Comparison of ENCODE assay signal across 10 mouse cellular contexts in genomic region chr9:44579392-44579791, GRCm38 (mm10). TPM values are rescaled to one million over a fixed set of nuclear protein-coding genes. Genes with fewer than 3 reads are reported as not detected.
DNase-seq lines count a peak whose midpoint lies in the region; ATAC-seq and TF ChIP-seq lines count a peak whose summit lies in the region.
"Had no signal": no experiment of that assay in that cellular context is flagged by ENCODE, and none has a peak within 500 bp of the region (broad histone marks: within the 10 kb centered on the region; RNA-seq: fewer than 3 reads in every experiment).

No protein-coding gene starts in this region.

- H3K4me2 ChIP-seq in forebrain, embryonic 15.5 days (replicated peaks), result no peak overlapping the region

- no peaks in the 10 kb centered on the region for H3K4me1 ChIP-seq in heart, adult 2 months (ENCODE audit: control insufficient read depth, insufficient read depth, low read length)
- no peaks in the 10 kb centered on the region for H3K4me1 ChIP-seq in liver, adult 2 months (ENCODE audit: control insufficient read depth, insufficient read depth, low read length)
- no peaks in the 10 kb centered on the region for H3K4me1 ChIP-seq in forebrain, embryonic 15.5 days
- no peaks in the 10 kb centered on the region for H3K4me1 ChIP-seq in cerebellum, adult 2 months (ENCODE audit: control insufficient read depth, insufficient read depth, low read length)

- H3K4me3 ChIP-seq in heart, adult 2 months, result no peak overlapping the region
- no peak overlapping the region for H3K4me3 ChIP-seq in liver, adult 2 months (ENCODE audit: insufficient read depth, low read depth, low read length)
- H3K4me3 ChIP-seq in forebrain, embryonic 15.5 days, result no peak overlapping the region
- H3K4me3 ChIP-seq in cerebellum, adult 2 months (replicated peaks; ENCODE audit: insufficient read depth, low read depth, low read length), result no peak overlapping the region

- no peak overlapping the region for H3K27ac ChIP-seq in heart, adult 2 months
- no peak overlapping the region; the same call in 1 of the 2 replicates for H3K27ac ChIP-seq in liver, adult 2 months (replicated peaks; ENCODE audit: insufficient read depth, low read depth, low read length)
- H3K27ac ChIP-seq in forebrain, embryonic 15.5 days (replicated peaks), result no peak overlapping the region
- H3K27ac ChIP-seq in cerebellum, adult 2 months (ENCODE audit: insufficient read depth, low read length), result no peak overlapping the region

- no peaks in the 10 kb centered on the region for H3K9me3 ChIP-seq in forebrain, embryonic 15.5 days

- 14% methylated on average over 6 of the region's 6 CpGs for WGBS in heart, adult 2 months
- 41% methylated on average over 6 of the region's 6 CpGs for WGBS in liver, adult 2 months
- 54% methylated on average over 6 of the region's 6 CpGs for WGBS in forebrain, embryonic 15.5 days
- 45% methylated on average over 6 of the region's 6 CpGs for WGBS in cerebellum, adult 2 months

- H3K79me2 ChIP-seq in heart, adult 2 months (replicated peaks; ENCODE audit: control insufficient read depth, insufficient read depth, low read length), result no peaks in the 10 kb centered on the region
- no peaks in the 10 kb centered on the region for H3K79me2 ChIP-seq in liver, adult 2 months (ENCODE audit: control insufficient read depth, insufficient read depth, low read length)

- DNase-seq in kidney, adult 9 months, result peak; percentile 34
- no peak for DNase-seq in kidney, adult 11 months
- peak; percentile 51 to 66 for DNase-seq in heart, adult 2 months
- peak; percentile 28 for DNase-seq in liver, adult 2 months (ENCODE audit: extremely low read depth, low read depth, low spot score)
- DNase-seq in cerebellum, postnatal 25 days, result no peak
- DNase-seq in cerebellum, adult 2 months, result no peak

- no peaks in the 10 kb centered on the region for H3K27me3 ChIP-seq in heart, adult 2 months (ENCODE audit: control insufficient read depth, insufficient read depth, low read length)
- no peaks in the 10 kb centered on the region for H3K27me3 ChIP-seq in liver, adult 2 months (ENCODE audit: control insufficient read depth, insufficient read depth, low read length)
- no peaks in the 10 kb centered on the region for H3K27me3 ChIP-seq in forebrain, embryonic 15.5 days
- no peaks in the 10 kb centered on the region for H3K27me3 ChIP-seq in cerebellum, adult 2 months (ENCODE audit: control insufficient read depth, insufficient read depth, low read length)
- H3K27me3 ChIP-seq: Patski had no signal

- intact Hi-C loops in heart, adult 2 months (cut with DNase I), result no loop called here

- no peaks in the 10 kb centered on the region for H3K36me3 ChIP-seq in heart, adult 2 months (ENCODE audit: control insufficient read depth, insufficient read depth, low read length)
- no peaks in the 10 kb centered on the region for H3K36me3 ChIP-seq in liver, adult 2 months (ENCODE audit: control insufficient read depth, insufficient read depth, low read length)
- H3K36me3 ChIP-seq in forebrain, embryonic 15.5 days, result no peaks in the 10 kb centered on the region

- no peak for TF ChIP-seq POLR2A in heart, adult 2 months (IDR thresholded peaks at IDR 0.05; ENCODE audit: insufficient read depth, low read depth, low read length)
- TF ChIP-seq POLR2A in liver, adult 2 months (IDR thresholded peaks at IDR 0.05; ENCODE audit: extremely low read depth, insufficient read depth, low read length), result no peak
- TF ChIP-seq POLR2A in cerebellum, adult 2 months (IDR thresholded peaks at IDR 0.05; ENCODE audit: borderline replicate concordance, insufficient read depth, low read length), result no peak

- H3K9ac ChIP-seq in heart, adult 2 months (ENCODE audit: low read depth, low read length), result no peak overlapping the region
- H3K9ac ChIP-seq in liver, adult 2 months (ENCODE audit: low read depth, low read length), result no peak overlapping the region
- H3K9ac ChIP-seq in forebrain, embryonic 15.5 days (replicated peaks), result no peak overlapping the region

- TF ChIP-seq EP300 in heart, adult 2 months (IDR thresholded peaks at IDR 0.05; ENCODE audit: insufficient read depth, low read depth, low read length), result no peak

- TF ChIP-seq CTCF in heart, adult 2 months (IDR thresholded peaks at IDR 0.05), result no peak
- no peak for TF ChIP-seq CTCF in liver, adult 2 months (IDR thresholded peaks at IDR 0.05; ENCODE audit: low read depth, low read length)
- TF ChIP-seq CTCF in cerebellum, adult 2 months (IDR thresholded peaks at IDR 0.05; ENCODE audit: borderline replicate concordance, insufficient read depth, low read depth, low read length), result no peak

- ATAC-seq in neutrophil, adult 5-6 weeks (ENCODE audit: extremely low read depth, insufficient number of reproducible peaks, low FRiP score, poor library complexity, severe bottlenecking), result peak; percentile 81
- ATAC-seq in forebrain, embryonic 15.5 days (replicated peaks), result no peak
- ATAC-seq: Patski had no signal

RNA-seq across cellular contexts. Expression of gene Cxcr5, which starts 17.7 kb away (rescaled TPM):
- under 1 TPM; 0.41 to 0.42 TPM for total RNA-seq in heart, adult 2 months (2021)
- polyA plus RNA-seq in heart, adult 2 months (2012; rRNA removed), result 0.59 and 1.7 TPM in 2 replicates
- total RNA-seq in liver, adult 2 months (2014; rRNA removed), result 0.18 and 0.20 TPM in 2 replicates
- polyA plus RNA-seq in liver, adult 2 months (2012; rRNA removed), result 0.24 and 1.4 TPM in 2 replicates
- 207 and 222 TPM in 2 replicates for total RNA-seq in neutrophil, adult 5-6 weeks (2017)
- polyA plus RNA-seq in forebrain, embryonic 15.5 days (2015; fragmentation: Nextera tagmentation; extraction: Ambion mirVana), result 0.06 TPM in 1 of 2 replicates, not detected in the other
- polyA plus RNA-seq in cerebellum, adult 2 months (2012; rRNA removed), result 0.08 and 0.20 TPM in 2 replicates
- total RNA-seq: layer of hippocampus, postnatal 14 days had no signal
- polyA plus RNA-seq: Patski had no signal

RNA-seq across cellular contexts. Expression of gene Ddx6, which starts 25.3 kb away (rescaled TPM):
- total RNA-seq in heart, adult 2 months (2021), result 10 to 100 TPM; 75.6 to 88.4 TPM
- 14.3 and 26.7 TPM in 2 replicates for polyA plus RNA-seq in heart, adult 2 months (2012; rRNA removed)
- total RNA-seq in liver, adult 2 months (2014; rRNA removed), result 58.4 and 58.7 TPM in 2 replicates
- polyA plus RNA-seq in liver, adult 2 months (2012; rRNA removed), result 8.4 and 8.8 TPM in 2 replicates
- total RNA-seq in neutrophil, adult 5-6 weeks (2017), result 301 and 311 TPM in 2 replicates
- polyA plus RNA-seq in forebrain, embryonic 15.5 days (2015; fragmentation: Nextera tagmentation; extraction: Ambion mirVana), result 22.9 and 23.1 TPM in 2 replicates
- 41.8 TPM in 2 replicates for polyA plus RNA-seq in cerebellum, adult 2 months (2012; rRNA removed)

Comparison
In these comparisons a context has a peak if more than half of its experiments do, and no peak if none do; other contexts are left out.
1. DNase-seq: peak in kidney, adult 9 months (single experiment), heart, adult 2 months (2 of 2) and liver, adult 2 months (single experiment); none in kidney, adult 11 months (single experiment), cerebellum, postnatal 25 days (0 of 2) and cerebellum, adult 2 months (0 of 2).